Mouse (Mus musculus) natural killer cell, adult 2 months (primary cell): ENCODE data around the gene Prkx.
A peak's percentile ranks its signal among the peaks of the same experiment; 100 is the strongest.

Source experiments
- DNase-seq, 2 experiments: peaks; one replicate each; pipeline ENCODE4 v3.0.0; 2022; ENCODE audit warnings: low spot score in 2 of 2

The Prkx gene

GRCm38 (mm10) chrX:77796238-77796835, at the start of gene Prkx:
Prkx (minus strand) TSS chrX:77796278.
- no peak for DNase-seq

- no peak for DNase-seq
Measured at GRCm38 (mm10) chrX:77812031-77812430, 16.0 kb upstream of the Prkx start.

- peak in 1 of 2 experiments; percentile 62 for DNase-seq
Measured at GRCm38 (mm10) chrX:77810608-77811206, 14.6 kb upstream of the Prkx start.

DNA sequence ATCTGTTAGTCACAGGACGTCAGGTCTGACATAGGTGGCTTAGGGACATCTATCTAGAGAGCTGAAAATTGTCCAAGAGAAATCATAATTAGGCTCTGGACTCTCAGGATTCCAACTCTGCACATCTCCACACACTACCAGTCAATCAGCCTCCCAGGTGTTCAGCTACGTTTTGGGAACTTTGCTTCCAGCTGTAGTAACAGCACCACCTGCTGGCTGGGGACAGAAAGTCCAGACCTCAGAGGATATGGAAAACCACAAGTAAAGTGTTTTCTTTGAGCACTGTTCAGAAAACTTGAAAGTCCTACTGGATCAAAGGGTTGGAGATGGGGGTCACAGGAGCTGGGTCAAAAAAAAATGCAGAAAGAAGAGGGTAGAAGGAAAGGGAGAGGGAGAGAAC, 12.5 kb upstream of the Prkx start:
- peak; percentile 20 to 22 for DNase-seq

GRCm38 (mm10) chrX:77802293-77802692, 6.2 kb upstream of the Prkx start:
- no peak for DNase-seq

- DNase-seq: peak; percentile 7 to 42
Measured at GRCm38 (mm10) chrX:77801543-77801942, 5.5 kb upstream of the Prkx start.

- peak in 1 of 2 experiments; percentile 17 for DNase-seq
Measured at GRCm38 (mm10) chrX:77799554-77799953, 3.5 kb upstream of the Prkx start.

- DNase-seq: no peak
Measured at GRCm38 (mm10) chrX:77797801-77798200, 1.7 kb upstream of the Prkx start.

- no peak for DNase-seq
Measured at GRCm38 (mm10) chrX:77796916-77797315, 838 bp upstream of the Prkx start.

GRCm38 (mm10) chrX:77795858-77796174, 262 bp downstream of the Prkx start:
- DNase-seq: peak; percentile 82 to 86

GRCm38 (mm10) chrX:77794962-77795857, 868 bp downstream of the Prkx start:
- DNase-seq: peak; percentile 30 to 33

DNA sequence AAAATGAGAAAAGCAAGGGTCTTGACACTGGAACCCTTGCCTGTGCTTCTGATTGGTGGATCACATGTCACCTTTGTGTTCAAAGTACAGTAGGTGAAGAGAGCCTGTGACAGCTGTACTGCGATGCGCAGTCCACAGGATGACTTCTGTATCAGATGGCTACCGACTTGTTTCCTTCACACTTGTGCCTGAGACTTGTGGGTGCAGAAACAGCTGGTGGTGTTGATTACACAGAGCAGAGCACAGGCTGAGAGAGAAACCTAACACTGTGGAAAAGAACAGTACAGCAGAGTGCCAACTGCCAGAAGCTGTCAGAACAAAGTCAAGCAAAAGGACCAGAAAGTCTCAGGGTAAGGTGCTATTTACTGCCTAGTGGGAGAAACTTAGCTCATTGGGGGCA, 7.4 kb downstream of the Prkx start:
- peak; percentile 2 to 15 for DNase-seq

- no peak for DNase-seq
Measured at GRCm38 (mm10) chrX:77786354-77786753, 9.7 kb downstream of the Prkx start.

DNA sequence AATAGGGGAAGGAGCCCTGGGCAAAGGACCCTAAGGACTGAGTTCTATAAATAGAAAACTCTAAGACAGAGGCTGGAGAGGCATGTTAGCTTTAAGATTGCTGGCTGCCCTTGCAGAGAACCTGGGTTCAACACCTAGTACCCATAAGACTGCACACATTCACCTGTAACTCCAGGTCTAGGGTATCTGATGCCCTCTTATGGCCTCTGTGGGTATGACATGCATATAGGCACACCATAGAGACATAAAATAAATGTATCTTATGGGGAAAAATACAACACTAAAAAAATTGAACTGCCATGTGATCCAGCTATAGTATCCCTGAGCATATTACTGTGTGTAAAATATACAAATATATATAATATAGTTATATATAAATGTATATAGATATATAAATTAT, 18.3 kb downstream of the Prkx start:
- peak in 1 of 2 experiments; percentile 5 for DNase-seq

DNA sequence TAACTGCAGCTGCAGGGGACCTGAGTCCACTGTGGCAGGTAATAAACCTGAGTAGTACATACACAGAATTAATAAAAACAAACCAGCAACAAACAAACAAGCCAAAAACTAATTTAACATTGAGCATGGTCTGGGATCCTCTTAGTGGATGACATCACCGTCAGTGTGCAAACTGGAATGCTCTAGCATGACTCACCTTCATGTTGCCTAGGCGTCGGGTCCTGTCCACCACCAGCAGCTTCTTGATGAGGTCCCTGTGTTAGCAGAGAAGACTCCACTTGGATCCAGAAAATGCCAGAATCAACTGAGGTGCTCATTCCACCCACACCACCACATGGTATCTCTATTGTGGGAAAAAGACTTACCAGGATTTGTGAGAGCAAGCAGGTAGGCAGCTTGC, 30.9 kb downstream of the Prkx start:
- DNase-seq: no peak

- DNase-seq: no peak
Measured at GRCm38 (mm10) chrX:77744260-77744659, 51.8 kb downstream of the Prkx start.

- DNase-seq: peak in 1 of 2 experiments; percentile 17
Measured at GRCm38 (mm10) chrX:77741383-77741782, 54.7 kb downstream of the Prkx start.

DNA sequence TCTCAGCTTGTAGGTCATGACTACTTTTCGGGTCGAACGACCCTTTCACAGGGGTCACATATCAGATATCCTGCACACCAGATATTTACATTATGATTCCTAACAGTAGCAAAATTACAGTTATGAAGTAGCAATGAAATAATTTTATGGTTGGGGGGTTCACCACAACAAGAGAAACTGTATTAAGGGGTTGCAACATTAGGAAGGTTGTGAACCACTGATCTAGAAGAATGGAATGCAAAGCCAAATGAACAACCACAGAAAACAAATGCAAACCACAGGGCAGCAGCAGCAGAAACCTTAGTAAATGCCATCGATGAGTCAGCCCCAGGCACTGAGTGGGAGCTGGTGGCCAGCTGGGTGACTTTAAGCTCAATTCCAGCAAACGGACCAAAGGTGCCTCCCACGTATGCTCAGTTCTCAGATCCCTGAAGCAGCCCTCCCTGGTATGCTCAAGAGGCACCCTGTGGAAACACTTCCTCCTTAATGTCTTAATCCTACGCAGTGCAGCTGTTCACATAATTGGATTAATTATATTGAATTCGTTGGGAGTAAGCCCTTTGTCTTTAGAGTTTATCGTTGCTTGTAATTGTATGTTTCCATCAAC, 62.0 kb downstream of the Prkx start:
- no peak for DNase-seq

GRCm38 (mm10) chrX:77720298-77720697, 75.8 kb downstream of the Prkx start:
- DNase-seq: peak in 1 of 2 experiments; percentile 0
